Mouse (Mus musculus): ENCODE results near the gene Eif3i. TPM values are rescaled to one million over a fixed set of nuclear protein-coding genes. Genes with fewer than 3 reads are reported as not detected.
"Not testable (repeated sequence)": the region's sequence is repeated elsewhere in the genome, so short reads cannot be mapped to it uniquely, and the experiment has no call there.

The Eif3i gene
- polyA plus RNA-seq, 1 experiment from 2014 or later: 221 TPM

- ATAC-seq (ENCODE audit: low read depth): peak; percentile 76
- WGBS: 7% methylated on average over 30 of the region's 33 CpGs
- H3K36me3 ChIP-seq (ENCODE audit: control insufficient read depth, insufficient read depth, low read length): no peaks in the 10 kb centered on the region
These were observed 43.8 kb downstream of the Eif3i start for GRCm38 (mm10) chr4:129556532-129557223.

GRCm38 (mm10) chr4:129555862-129556531 is 44.5 kb downstream of the Eif3i start:
- Histone ChIP-seq H3K4me2 (ENCODE audit: low read depth, low read length) (peak overlapping the region; percentile 52), H3K36me3 (ENCODE audit: control insufficient read depth, insufficient read depth, low read length) (no peaks in the 10 kb centered on the region), H3K27ac (ENCODE audit: low read depth, low read length) (peak overlapping the region; percentile 3), H3K4me1 (ENCODE audit: control insufficient read depth, insufficient read depth, low read length) (peaks cover 2% of the 10 kb centered on the region; the same call in 1 of the 2 replicates), H3K4me3 (ENCODE audit: low read depth, low read length) (peak overlapping the region; percentile 30), H3K9me3 (ENCODE audit: control insufficient read depth, low read length) (no peaks in the 10 kb centered on the region), H3K27me3 (ENCODE audit: control insufficient read depth, insufficient read depth, low read length) (no peaks in the 10 kb centered on the region), H3K9ac (replicated peaks; ENCODE audit: low read depth, low read length) (peak overlapping the region; percentile 37)
- peak; percentile 80 for ATAC-seq (ENCODE audit: low read depth)
- WGBS: under 1% methylated on average over 24 of the region's 24 CpGs

More at GRCm38 (mm10) chr4:129556532-129557223, 43.8 kb downstream of the Eif3i start:
- Histone ChIP-seq H3K9ac (replicated peaks; ENCODE audit: low read depth, low read length) (peak overlapping the region; percentile 37), H3K9me3 (ENCODE audit: control insufficient read depth, low read length) (no peaks in the 10 kb centered on the region), H3K27ac (ENCODE audit: low read depth, low read length) (no peak overlapping the region), H3K4me2 (ENCODE audit: low read depth, low read length) (peak overlapping the region; percentile 52), H3K4me3 (ENCODE audit: low read depth, low read length) (peak overlapping the region; percentile 30), H3K4me1 (ENCODE audit: control insufficient read depth, insufficient read depth, low read length) (peaks cover 2% of the 10 kb centered on the region; the same call in 1 of the 2 replicates), H3K27me3 (ENCODE audit: control insufficient read depth, insufficient read depth, low read length) (no peaks in the 10 kb centered on the region)

- ATAC-seq (ENCODE audit: low read depth): peak; percentile 22; the same call in 1 of the 2 replicates
- Histone ChIP-seq H3K9ac (replicated peaks; ENCODE audit: low read depth, low read length) (peak overlapping the region; percentile 37), H3K4me2 (ENCODE audit: low read depth, low read length) (peak overlapping the region; percentile 52), H3K27me3 (ENCODE audit: control insufficient read depth, insufficient read depth, low read length) (no peaks in the 10 kb centered on the region), H3K27ac (ENCODE audit: low read depth, low read length) (peak overlapping the region; percentile 3; the same call in 1 of the 2 replicates), H3K4me3 (ENCODE audit: low read depth, low read length) (peak overlapping the region; percentile 30), H3K36me3 (ENCODE audit: control insufficient read depth, insufficient read depth, low read length) (no peaks in the 10 kb centered on the region), H3K9me3 (ENCODE audit: control insufficient read depth, low read length) (no peaks in the 10 kb centered on the region), H3K4me1 (ENCODE audit: control insufficient read depth, insufficient read depth, low read length) (peaks cover 2% of the 10 kb centered on the region; the same call in 1 of the 2 replicates)
- WGBS: 2% methylated on average over 16 of the region's 16 CpGs
These were observed 45.0 kb downstream of the Eif3i start for GRCm38 (mm10) chr4:129555421-129555861.

GRCm38 (mm10) chr4:129554512-129554911 is 45.9 kb downstream of the Eif3i start:
- WGBS: 52% methylated on average over 4 of the region's 6 CpGs
- H3K36me3 ChIP-seq (ENCODE audit: control insufficient read depth, insufficient read depth, low read length); H3K27ac ChIP-seq (ENCODE audit: low read depth, low read length); H3K4me2 ChIP-seq (ENCODE audit: low read depth, low read length); ATAC-seq (ENCODE audit: low read depth); H3K4me3 ChIP-seq (ENCODE audit: low read depth, low read length); H3K4me1 ChIP-seq (ENCODE audit: control insufficient read depth, insufficient read depth, low read length); H3K9me3 ChIP-seq (ENCODE audit: control insufficient read depth, low read length); H3K27me3 ChIP-seq (ENCODE audit: control insufficient read depth, insufficient read depth, low read length); H3K9ac ChIP-seq (replicated peaks; ENCODE audit: low read depth, low read length): not testable (repeated sequence)

GRCm38 (mm10) chr4:129550295-129550694 is 50.2 kb downstream of the Eif3i start:
- no peaks in the 10 kb centered on the region for H3K36me3 ChIP-seq (ENCODE audit: control insufficient read depth, insufficient read depth, low read length)

GRCm38 (mm10) chr4:129549306-129549705 is 51.1 kb downstream of the Eif3i start:
- WGBS: 94% methylated on average over 2 of the region's 2 CpGs
- H3K9ac ChIP-seq (replicated peaks; ENCODE audit: low read depth, low read length): no peak overlapping the region
- H3K36me3 ChIP-seq (ENCODE audit: control insufficient read depth, insufficient read depth, low read length): no peaks in the 10 kb centered on the region
- no peak for ATAC-seq (ENCODE audit: low read depth)
- H3K27me3 ChIP-seq (ENCODE audit: control insufficient read depth, insufficient read depth, low read length): no peaks in the 10 kb centered on the region
- H3K4me1 ChIP-seq (ENCODE audit: control insufficient read depth, insufficient read depth, low read length): no peaks in the 10 kb centered on the region
- no peak overlapping the region for H3K4me2 ChIP-seq (ENCODE audit: low read depth, low read length)
- H3K4me3 ChIP-seq (ENCODE audit: low read depth, low read length): no peak overlapping the region
- H3K27ac ChIP-seq (ENCODE audit: low read depth, low read length): no peak overlapping the region
- no peaks in the 10 kb centered on the region for H3K9me3 ChIP-seq (ENCODE audit: control insufficient read depth, low read length)

More at GRCm38 (mm10) chr4:129550295-129550694, 50.2 kb downstream of the Eif3i start:
- ATAC-seq (ENCODE audit: low read depth): no peak
- Histone ChIP-seq H3K27me3 (ENCODE audit: control insufficient read depth, insufficient read depth, low read length) (no peaks in the 10 kb centered on the region), H3K4me1 (ENCODE audit: control insufficient read depth, insufficient read depth, low read length) (no peaks in the 10 kb centered on the region; the same call in 1 of the 2 replicates), H3K4me2 (ENCODE audit: low read depth, low read length) (no peak overlapping the region), H3K9me3 (ENCODE audit: control insufficient read depth, low read length) (no peaks in the 10 kb centered on the region), H3K27ac (ENCODE audit: low read depth, low read length) (no peak overlapping the region), H3K9ac (replicated peaks; ENCODE audit: low read depth, low read length) (no peak overlapping the region), H3K4me3 (ENCODE audit: low read depth, low read length) (no peak overlapping the region)
- 90% methylated on average over 1 of the region's 1 CpGs for WGBS

- H3K9ac ChIP-seq (replicated peaks; ENCODE audit: low read depth, low read length); H3K4me2 ChIP-seq (ENCODE audit: low read depth, low read length); H3K4me1 ChIP-seq (ENCODE audit: control insufficient read depth, insufficient read depth, low read length); H3K36me3 ChIP-seq (ENCODE audit: control insufficient read depth, insufficient read depth, low read length); H3K4me3 ChIP-seq (ENCODE audit: low read depth, low read length); ATAC-seq (ENCODE audit: low read depth); H3K27ac ChIP-seq (ENCODE audit: low read depth, low read length); H3K9me3 ChIP-seq (ENCODE audit: control insufficient read depth, low read length); H3K27me3 ChIP-seq (ENCODE audit: control insufficient read depth, insufficient read depth, low read length): not testable (repeated sequence)
- 93% methylated on average over 4 of the region's 4 CpGs for WGBS
These were observed 52.8 kb downstream of the Eif3i start for GRCm38 (mm10) chr4:129547631-129548030.

- Histone ChIP-seq H3K4me2 (ENCODE audit: low read depth, low read length) (no peak overlapping the region), H3K27me3 (ENCODE audit: control insufficient read depth, insufficient read depth, low read length) (no peaks in the 10 kb centered on the region), H3K4me1 (ENCODE audit: control insufficient read depth, insufficient read depth, low read length) (peaks cover 13% of the 10 kb centered on the region), H3K36me3 (ENCODE audit: control insufficient read depth, insufficient read depth, low read length) (no peaks in the 10 kb centered on the region), H3K9me3 (ENCODE audit: control insufficient read depth, low read length) (no peaks in the 10 kb centered on the region), H3K4me3 (ENCODE audit: low read depth, low read length) (no peak overlapping the region), H3K27ac (ENCODE audit: low read depth, low read length) (peak overlapping the region; percentile 28; the same call in 1 of the 2 replicates), H3K9ac (replicated peaks; ENCODE audit: low read depth, low read length) (no peak overlapping the region)
- WGBS: 80% methylated on average over 4 of the region's 4 CpGs
- no peak for ATAC-seq (ENCODE audit: low read depth)
These were observed 56.3 kb downstream of the Eif3i start for GRCm38 (mm10) chr4:129544106-129544505.

GRCm38 (mm10) chr4:129542592-129543141 is 57.8 kb downstream of the Eif3i start, which contains the start of gene Hdac1:
Hdac1 (minus strand) TSS chr4:129542713.
- under 1% methylated on average over 42 of the region's 46 CpGs for WGBS
- peak; percentile 98 for ATAC-seq (ENCODE audit: low read depth)

More at GRCm38 (mm10) chr4:129542592-129543141, 57.8 kb downstream of the Eif3i start, which contains the start of gene Hdac1:
- H3K9me3 ChIP-seq (ENCODE audit: control insufficient read depth, low read length): no peaks in the 10 kb centered on the region
- H3K4me2 ChIP-seq (ENCODE audit: low read depth, low read length): peak within 1 kb of the TSS; percentile 76
- no peaks in the 10 kb centered on the region for H3K36me3 ChIP-seq (ENCODE audit: control insufficient read depth, insufficient read depth, low read length)
- H3K4me1 ChIP-seq (ENCODE audit: control insufficient read depth, insufficient read depth, low read length): peaks cover 13% of the 10 kb centered on the region
- peak within 1 kb of the TSS; percentile 63 for H3K9ac ChIP-seq (replicated peaks; ENCODE audit: low read depth, low read length)
- H3K27ac ChIP-seq (ENCODE audit: low read depth, low read length): peak within 1 kb of the TSS; percentile 71
- H3K27me3 ChIP-seq (ENCODE audit: control insufficient read depth, insufficient read depth, low read length): no peaks in the 10 kb centered on the region
- peak within 1 kb of the TSS; percentile 66 for H3K4me3 ChIP-seq (ENCODE audit: low read depth, low read length)
